Mouse (Mus musculus): ENCODE measurements around the gene Abi3. TPM values are rescaled to one million over a fixed set of nuclear protein-coding genes. Genes with fewer than 3 reads are reported as not detected.

The Abi3 gene
- polyA plus RNA-seq, 1 experiment from 2014 or later = 1.5 TPM

DNA sequence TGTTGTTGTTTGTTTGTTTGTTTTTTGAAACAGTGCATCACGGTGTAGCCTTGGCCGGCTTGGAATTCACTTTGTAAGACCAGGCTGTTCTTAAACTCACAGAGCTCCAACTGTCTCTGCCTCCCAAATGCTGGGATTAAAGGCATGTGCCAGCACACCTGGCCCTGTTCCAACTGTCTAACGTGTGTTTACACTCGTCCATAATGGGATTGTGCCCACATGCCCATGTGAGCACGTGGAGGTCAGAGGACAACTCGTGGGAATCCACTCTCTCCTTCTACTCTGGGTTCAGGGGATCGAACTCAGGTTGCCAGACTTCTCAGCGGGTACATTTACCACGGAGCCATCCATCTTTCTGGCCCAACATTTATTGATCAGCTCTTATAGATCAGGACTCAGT, 26.9 kb downstream of the Abi3 start:
- 68% methylated on average over 9 of the region's 9 CpGs for WGBS
- Histone ChIP-seq H3K27ac (no peak overlapping the region), H3K4me3 (no peak overlapping the region), H3K4me1 (no peaks in the 10 kb centered on the region), H3K4me2 (no peak overlapping the region), H3K27me3 (no peaks in the 10 kb centered on the region), H3K36me3 (ENCODE audit: poor library complexity, severe bottlenecking) (no peaks in the 10 kb centered on the region), H3K9me3 (replicated peaks) (no peaks in the 10 kb centered on the region), H3K9ac (no peak overlapping the region)
- no peak for ATAC-seq

DNA sequence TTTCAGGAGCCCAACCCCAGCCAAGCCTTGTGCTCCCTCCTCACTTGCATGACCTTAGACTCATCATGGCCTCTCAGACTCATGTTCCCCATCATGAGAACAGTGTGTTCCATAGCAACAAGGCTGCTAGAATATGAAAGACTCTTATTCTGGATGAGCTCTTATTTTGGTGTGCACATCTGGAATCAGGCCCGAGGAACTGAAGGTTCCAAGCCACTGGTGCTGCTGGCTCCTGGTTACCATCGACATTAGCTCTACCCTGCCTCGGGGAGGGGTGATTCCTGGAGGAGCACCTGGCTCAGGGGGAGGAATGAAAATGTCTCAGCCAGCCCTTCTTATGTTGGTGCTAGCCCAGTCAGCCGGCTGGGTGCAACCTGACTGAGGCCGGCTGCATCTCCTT, 27.4 kb downstream of the Abi3 start:
- WGBS = 75% methylated on average over 5 of the region's 5 CpGs
- Histone ChIP-seq H3K27ac (no peak overlapping the region), H3K4me2 (no peak overlapping the region), H3K9ac (no peak overlapping the region), H3K4me3 (no peak overlapping the region), H3K27me3 (no peaks in the 10 kb centered on the region), H3K4me1 (no peaks in the 10 kb centered on the region), H3K36me3 (ENCODE audit: poor library complexity, severe bottlenecking) (no peaks in the 10 kb centered on the region), H3K9me3 (replicated peaks) (no peaks in the 10 kb centered on the region)
- ATAC-seq = no peak

DNA sequence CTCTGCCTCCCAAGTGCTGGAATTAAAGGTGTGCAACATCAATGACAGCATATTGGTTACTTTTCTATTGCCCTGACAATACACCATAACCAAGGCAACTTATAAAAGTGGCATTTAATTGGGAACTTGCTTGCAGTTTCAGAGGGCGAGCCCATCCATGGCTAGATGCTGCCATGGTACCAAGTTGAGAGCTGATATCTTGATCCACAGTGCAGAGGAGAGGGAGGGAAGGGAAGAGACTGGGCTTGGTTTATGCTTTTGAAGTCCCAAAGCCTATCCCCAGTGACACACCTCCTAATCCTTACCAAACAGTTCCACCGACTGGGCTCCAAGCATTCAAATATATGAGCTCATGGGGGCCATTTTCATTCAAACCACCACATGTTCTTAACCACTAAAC, 28.2 kb downstream of the Abi3 start:
- H3K4me2 ChIP-seq = no peak overlapping the region
- ATAC-seq = no peak
- H3K4me3 ChIP-seq = no peak overlapping the region
- no peaks in the 10 kb centered on the region for H3K27me3 ChIP-seq
- H3K9ac ChIP-seq = no peak overlapping the region
- H3K9me3 ChIP-seq (replicated peaks) = no peaks in the 10 kb centered on the region
- H3K27ac ChIP-seq = no peak overlapping the region
- H3K4me1 ChIP-seq = no peaks in the 10 kb centered on the region
- H3K36me3 ChIP-seq (ENCODE audit: poor library complexity, severe bottlenecking) = no peaks in the 10 kb centered on the region
- 86% methylated on average over 2 of the region's 2 CpGs for WGBS

DNA sequence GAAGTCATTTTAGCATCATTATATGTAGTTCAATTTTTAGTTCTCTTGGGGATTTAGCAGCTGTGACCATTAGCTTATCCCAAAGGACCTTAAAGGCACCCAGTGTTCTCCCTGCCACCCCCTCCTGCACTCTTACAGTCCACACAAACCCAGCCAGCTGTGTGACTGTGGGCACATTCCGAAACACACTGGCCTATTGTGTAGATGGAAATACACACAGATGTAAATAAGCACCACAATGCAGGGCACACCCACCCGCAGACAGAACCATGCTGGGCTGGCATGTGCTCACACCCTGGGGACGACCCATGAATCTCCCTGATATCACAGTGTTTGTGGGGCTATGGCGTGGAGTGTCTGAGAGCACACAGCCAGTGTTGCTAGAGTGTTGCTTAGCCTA, 30.1 kb downstream of the Abi3 start:
- Histone ChIP-seq H3K4me3 (no peak overlapping the region), H3K4me2 (no peak overlapping the region), H3K4me1 (no peaks in the 10 kb centered on the region), H3K36me3 (ENCODE audit: poor library complexity, severe bottlenecking) (no peaks in the 10 kb centered on the region), H3K27ac (no peak overlapping the region), H3K9me3 (replicated peaks) (peaks cover 7% of the 10 kb centered on the region), H3K9ac (no peak overlapping the region), H3K27me3 (no peaks in the 10 kb centered on the region)
- 67% methylated on average over 4 of the region's 4 CpGs for WGBS
- ATAC-seq = no peak

DNA sequence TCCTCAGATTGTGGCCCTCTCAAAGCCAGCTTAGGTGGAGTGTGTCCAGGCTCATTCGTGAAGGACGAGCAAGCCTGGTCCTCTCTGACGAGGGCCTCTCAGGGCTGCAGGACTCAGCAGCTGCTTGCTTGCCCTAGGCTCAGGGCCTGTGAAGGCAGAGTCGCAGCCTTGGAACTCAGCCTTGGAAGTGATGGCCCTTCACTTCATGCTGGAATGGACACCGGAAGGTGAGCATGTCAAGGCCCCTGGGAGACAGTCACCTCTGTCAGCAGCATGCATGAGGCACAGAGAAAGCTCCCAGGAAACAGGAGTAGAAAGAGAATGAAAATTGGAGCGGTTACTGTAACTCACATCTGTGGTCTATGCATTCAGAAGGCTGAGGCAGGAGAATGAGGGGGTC, 30.5 kb downstream of the Abi3 start:
- Histone ChIP-seq H3K9ac (no peak overlapping the region), H3K4me3 (no peak overlapping the region), H3K4me2 (no peak overlapping the region), H3K27ac (no peak overlapping the region), H3K36me3 (ENCODE audit: poor library complexity, severe bottlenecking) (no peaks in the 10 kb centered on the region), H3K27me3 (no peaks in the 10 kb centered on the region), H3K4me1 (no peaks in the 10 kb centered on the region), H3K9me3 (replicated peaks) (peaks cover 7% of the 10 kb centered on the region)
- ATAC-seq = no peak
- 83% methylated on average over 6 of the region's 6 CpGs for WGBS

DNA sequence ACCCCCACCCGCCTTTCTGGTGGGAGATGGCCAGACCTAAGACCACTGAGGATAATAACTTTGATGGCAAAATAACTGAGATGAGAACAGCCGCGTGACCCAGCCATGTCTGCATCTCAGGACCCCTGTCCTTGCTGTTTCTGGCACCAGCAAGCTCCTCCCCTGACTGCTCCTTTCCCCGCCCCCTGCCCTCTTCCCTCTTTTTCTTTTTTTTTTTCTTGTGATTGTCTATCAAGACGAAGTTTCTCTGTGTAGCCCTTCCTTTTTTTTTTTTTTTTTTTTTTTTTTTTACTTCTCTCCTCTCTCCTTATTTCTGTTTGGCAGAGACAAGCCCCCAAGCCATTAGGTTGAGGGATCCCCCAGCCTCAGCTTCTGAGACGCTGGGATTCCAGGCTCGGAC, 31.4 kb downstream of the Abi3 start:
- ATAC-seq = no peak
- WGBS = 65% methylated on average over 7 of the region's 7 CpGs
- H3K9me3 ChIP-seq (replicated peaks) = peaks cover 7% of the 10 kb centered on the region
- no peak overlapping the region for H3K4me2 ChIP-seq
- no peak overlapping the region for H3K27ac ChIP-seq
- H3K36me3 ChIP-seq (ENCODE audit: poor library complexity, severe bottlenecking) = no peaks in the 10 kb centered on the region
- H3K9ac ChIP-seq = no peak overlapping the region
- H3K4me3 ChIP-seq = no peak overlapping the region
- no peaks in the 10 kb centered on the region for H3K27me3 ChIP-seq
- H3K4me1 ChIP-seq = no peaks in the 10 kb centered on the region

DNA sequence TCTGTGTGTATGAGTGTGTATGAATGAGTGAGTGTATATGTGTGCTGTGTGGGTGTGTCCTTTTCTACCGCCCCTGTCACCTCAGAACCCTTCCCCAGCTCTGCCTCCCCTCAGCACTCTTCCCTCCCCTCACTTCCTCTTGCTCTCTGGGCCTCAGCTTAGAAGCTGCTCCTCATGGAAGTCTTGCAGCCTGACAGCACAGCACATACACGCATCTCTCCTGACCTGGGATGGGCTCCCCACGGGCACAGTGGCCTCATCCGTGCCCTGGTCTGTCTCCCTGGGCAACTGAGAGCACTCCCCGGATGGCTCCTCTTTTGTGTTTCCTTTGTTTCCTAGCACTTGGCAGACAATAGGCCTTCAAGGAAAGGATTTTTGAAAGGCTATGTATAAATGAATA, 32.7 kb downstream of the Abi3 start:
- Histone ChIP-seq H3K36me3 (ENCODE audit: poor library complexity, severe bottlenecking) (no peaks in the 10 kb centered on the region), H3K4me2 (no peak overlapping the region), H3K27me3 (no peaks in the 10 kb centered on the region), H3K27ac (no peak overlapping the region), H3K9ac (no peak overlapping the region), H3K4me3 (no peak overlapping the region), H3K9me3 (replicated peaks) (peaks cover 7% of the 10 kb centered on the region), H3K4me1 (no peaks in the 10 kb centered on the region)
- no peak for ATAC-seq
- 16% methylated on average over 5 of the region's 5 CpGs for WGBS

DNA sequence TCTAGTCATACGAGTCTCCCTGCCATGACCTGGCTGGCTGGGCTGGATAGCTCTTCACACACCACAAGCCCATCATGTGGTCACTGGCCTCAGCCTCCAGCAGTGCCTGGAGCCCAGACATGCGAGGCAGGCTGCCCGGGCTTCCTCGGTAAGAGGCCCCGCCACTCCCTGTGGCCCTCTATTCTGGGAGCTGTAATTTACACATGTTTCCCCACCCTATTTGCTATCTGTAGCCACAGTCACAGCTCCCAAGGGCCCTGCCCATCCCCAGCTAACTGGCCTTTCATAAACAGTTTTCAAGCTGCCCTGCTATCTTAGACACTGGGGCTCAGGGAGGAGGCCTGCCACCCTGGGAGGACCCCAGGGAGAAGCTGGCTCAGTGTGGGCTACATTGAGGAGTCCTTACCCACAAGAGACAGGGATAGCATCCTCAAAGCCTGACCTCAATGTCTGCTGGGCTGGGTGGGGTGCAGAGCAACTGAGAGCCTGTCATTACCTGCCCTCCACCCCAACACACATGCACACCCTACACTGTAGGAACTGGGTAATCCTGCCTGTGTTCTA, 33.7 kb downstream of the Abi3 start:
- ATAC-seq = no peak
- Histone ChIP-seq H3K27me3 (no peaks in the 10 kb centered on the region), H3K9me3 (replicated peaks) (peaks cover 7% of the 10 kb centered on the region), H3K9ac (no peak overlapping the region), H3K36me3 (ENCODE audit: poor library complexity, severe bottlenecking) (no peaks in the 10 kb centered on the region), H3K4me1 (no peaks in the 10 kb centered on the region), H3K4me3 (no peak overlapping the region), H3K4me2 (no peak overlapping the region), H3K27ac (no peak overlapping the region)
- 87% methylated on average over 5 of the region's 5 CpGs for WGBS

DNA sequence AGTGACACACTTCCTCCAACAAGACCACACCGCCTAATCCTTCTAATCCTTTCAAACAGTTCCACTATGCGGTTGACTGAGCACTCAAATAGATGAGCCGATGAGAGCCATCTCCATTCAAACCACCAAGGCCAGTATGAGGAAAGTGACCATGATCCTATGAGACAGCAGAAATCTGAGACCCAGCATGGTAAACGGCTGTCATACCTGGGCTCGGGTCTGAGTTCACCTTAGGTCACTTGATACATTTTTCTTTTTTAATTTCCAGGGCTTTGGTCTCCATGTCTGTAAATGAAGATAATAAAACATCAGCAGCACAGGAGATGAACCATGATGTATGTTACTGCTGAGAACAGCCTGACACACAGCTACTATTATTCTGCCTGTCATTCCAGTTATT, 34.4 kb downstream of the Abi3 start:
- H3K9ac ChIP-seq = no peak overlapping the region
- ATAC-seq = no peak
- no peak overlapping the region for H3K4me2 ChIP-seq
- H3K36me3 ChIP-seq (ENCODE audit: poor library complexity, severe bottlenecking) = no peaks in the 10 kb centered on the region
- no peak overlapping the region for H3K27ac ChIP-seq
- no peaks in the 10 kb centered on the region for H3K4me1 ChIP-seq
- peaks cover 7% of the 10 kb centered on the region for H3K9me3 ChIP-seq (replicated peaks)
- no peaks in the 10 kb centered on the region for H3K27me3 ChIP-seq
- WGBS = 89% methylated on average over 5 of the region's 5 CpGs
- no peak overlapping the region for H3K4me3 ChIP-seq

DNA sequence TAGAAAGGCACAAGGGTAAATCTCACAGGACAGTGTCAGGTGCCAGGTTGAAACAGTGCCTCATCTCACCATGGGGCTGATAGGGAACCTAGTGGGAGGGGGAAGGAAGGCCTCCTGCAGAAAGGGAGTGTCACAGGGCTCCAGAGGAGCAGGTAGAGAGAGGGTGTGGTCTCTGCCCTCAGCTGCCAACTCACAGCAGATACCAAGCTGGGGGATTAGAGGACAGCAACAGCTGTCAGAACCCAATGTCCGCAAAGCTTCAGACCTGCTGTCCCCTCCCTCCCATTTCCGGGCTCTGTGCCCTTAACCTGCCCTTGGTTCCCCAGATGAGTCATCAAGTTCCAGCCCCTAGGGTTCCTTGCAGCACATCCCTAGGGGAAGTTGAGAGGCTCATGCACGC, 36.7 kb downstream of the Abi3 start:
- peaks cover 7% of the 10 kb centered on the region for H3K9me3 ChIP-seq (replicated peaks)
- 51% methylated on average over 3 of the region's 3 CpGs for WGBS
- no peaks in the 10 kb centered on the region for H3K4me1 ChIP-seq
- 0 out of 2 replicates have a peak overlapping the region, but pooled peaks have one; percentile 5 for H3K9ac ChIP-seq
- H3K27me3 ChIP-seq = no peaks in the 10 kb centered on the region
- H3K36me3 ChIP-seq (ENCODE audit: poor library complexity, severe bottlenecking) = no peaks in the 10 kb centered on the region
- H3K27ac ChIP-seq = no peak overlapping the region
- H3K4me3 ChIP-seq = no peak overlapping the region
- no peak for ATAC-seq
- no peak overlapping the region for H3K4me2 ChIP-seq

DNA sequence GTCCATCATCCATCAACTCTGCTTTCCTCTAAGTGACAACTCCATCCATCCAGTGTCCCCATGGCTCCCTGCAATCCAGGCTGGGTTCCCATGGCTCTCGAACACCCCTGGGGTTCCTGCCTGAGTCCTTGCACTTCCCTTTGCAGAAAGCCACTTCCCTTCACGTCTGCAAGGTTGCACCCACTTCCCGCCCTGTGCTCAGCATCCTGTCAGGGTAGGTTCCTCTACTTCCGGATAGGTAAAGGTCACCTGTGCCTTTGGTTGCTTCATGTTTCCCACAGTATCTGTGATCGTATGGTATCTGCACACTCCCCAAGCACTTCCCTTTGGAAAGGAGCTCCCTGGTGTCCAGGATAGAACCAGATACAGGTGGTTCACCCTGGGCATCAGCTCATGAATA, 37.3 kb downstream of the Abi3 start:
- no peaks in the 10 kb centered on the region for H3K27me3 ChIP-seq
- no peak for ATAC-seq
- peaks cover 7% of the 10 kb centered on the region for H3K9me3 ChIP-seq (replicated peaks)
- no peak overlapping the region for H3K9ac ChIP-seq
- no peaks in the 10 kb centered on the region for H3K4me1 ChIP-seq
- H3K27ac ChIP-seq = no peak overlapping the region
- H3K36me3 ChIP-seq (ENCODE audit: poor library complexity, severe bottlenecking) = no peaks in the 10 kb centered on the region
- WGBS = 80% methylated on average over 5 of the region's 5 CpGs
- no peak overlapping the region for H3K4me2 ChIP-seq
- H3K4me3 ChIP-seq = no peak overlapping the region

DNA sequence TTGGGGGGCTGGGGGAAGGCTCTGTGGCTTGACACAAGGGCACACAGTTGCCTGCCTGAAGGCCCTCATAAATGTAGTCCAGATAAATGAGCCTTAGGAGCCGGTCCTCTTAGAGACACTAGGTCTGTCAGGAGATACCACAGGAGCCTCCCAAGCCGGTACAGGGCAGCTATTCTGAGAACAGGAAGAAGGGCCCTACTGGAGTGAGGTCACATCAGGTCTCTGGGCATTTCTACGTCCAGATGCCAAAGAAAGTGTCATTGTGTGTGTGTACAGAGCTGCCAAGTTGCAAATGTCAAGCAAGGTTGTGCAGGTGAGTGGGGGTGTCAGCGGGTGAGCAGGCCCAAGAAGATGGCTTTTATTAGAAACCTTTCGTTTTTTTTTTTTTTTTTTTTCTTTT, 46.7 kb downstream of the Abi3 start:
- ATAC-seq = no peak

DNA sequence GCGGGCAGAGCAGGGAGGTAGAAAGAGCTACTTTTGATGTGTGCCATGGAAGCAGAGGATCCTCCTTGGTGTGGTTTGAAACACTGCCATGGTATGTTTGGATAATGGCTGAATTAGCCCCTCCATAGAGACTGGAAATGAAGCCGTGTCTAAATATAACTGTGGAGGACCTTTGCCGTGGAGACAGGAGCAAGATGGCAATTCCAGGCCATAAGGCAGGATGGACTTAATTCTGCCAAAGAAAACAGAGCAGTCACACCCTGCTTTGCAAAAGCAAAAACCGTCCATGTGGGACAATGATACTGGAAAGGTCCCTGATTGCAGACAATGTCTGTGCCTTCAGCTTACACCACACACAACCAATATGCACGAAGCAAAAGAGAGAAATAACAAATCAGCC, 48.1 kb downstream of the Abi3 start:
- H3K4me3 ChIP-seq = no peak overlapping the region
- H3K27me3 ChIP-seq = peaks cover 31% of the 10 kb centered on the region
- H3K9me3 ChIP-seq (replicated peaks) = no peaks in the 10 kb centered on the region
- no peak overlapping the region for H3K4me2 ChIP-seq
- 80% methylated on average over 5 of the region's 5 CpGs for WGBS
- no peak overlapping the region for H3K9ac ChIP-seq
- H3K4me1 ChIP-seq = peaks cover 11% of the 10 kb centered on the region
- no peaks in the 10 kb centered on the region for H3K36me3 ChIP-seq (ENCODE audit: poor library complexity, severe bottlenecking)
- no peak for ATAC-seq
- no peak overlapping the region for H3K27ac ChIP-seq

More for the DNA sequence above, 46.7 kb downstream of the Abi3 start:
- Histone ChIP-seq H3K27ac (no peak overlapping the region), H3K9ac (no peak overlapping the region), H3K27me3 (peaks cover 31% of the 10 kb centered on the region), H3K4me1 (peaks cover 11% of the 10 kb centered on the region), H3K36me3 (ENCODE audit: poor library complexity, severe bottlenecking) (no peaks in the 10 kb centered on the region), H3K4me2 (no peak overlapping the region), H3K9me3 (replicated peaks) (no peaks in the 10 kb centered on the region), H3K4me3 (no peak overlapping the region)
- 78% methylated on average over 5 of the region's 5 CpGs for WGBS
